Mouse (Mus musculus) megakaryocyte progenitor cell, adult 5-6 weeks (primary cell): ENCODE data around the gene Gpc2. TPM values are rescaled to one million over a fixed set of nuclear protein-coding genes. Genes with fewer than 3 reads are reported as not detected.

Source experiments
- ATAC-seq: replicated peaks from 2 replicates; pipeline ENCODE4 v1.8.0; 2016; ENCODE audit warnings: mild to moderate bottlenecking, moderate TSS enrichment, inconsistent platforms; ENCODE audit not compliant: poor library complexity
- total RNA-seq, 2 experiments: library from RNA; stranded (forward) in 1 of 2; stranded (reverse) in 1 of 2; fragments of 157-497, 149-512 nt in 1 of 2; fragments of 200-1000 nt in 1 of 2; gene quantifications; 2 replicates each; pipeline versions ENCODE4 v1.2.3 to v1.2.4; 2015 to 2017

The Gpc2 gene
- total RNA-seq, 2 experiments from 2014 or later = 2.0 to 3.9 TPM

DNA sequence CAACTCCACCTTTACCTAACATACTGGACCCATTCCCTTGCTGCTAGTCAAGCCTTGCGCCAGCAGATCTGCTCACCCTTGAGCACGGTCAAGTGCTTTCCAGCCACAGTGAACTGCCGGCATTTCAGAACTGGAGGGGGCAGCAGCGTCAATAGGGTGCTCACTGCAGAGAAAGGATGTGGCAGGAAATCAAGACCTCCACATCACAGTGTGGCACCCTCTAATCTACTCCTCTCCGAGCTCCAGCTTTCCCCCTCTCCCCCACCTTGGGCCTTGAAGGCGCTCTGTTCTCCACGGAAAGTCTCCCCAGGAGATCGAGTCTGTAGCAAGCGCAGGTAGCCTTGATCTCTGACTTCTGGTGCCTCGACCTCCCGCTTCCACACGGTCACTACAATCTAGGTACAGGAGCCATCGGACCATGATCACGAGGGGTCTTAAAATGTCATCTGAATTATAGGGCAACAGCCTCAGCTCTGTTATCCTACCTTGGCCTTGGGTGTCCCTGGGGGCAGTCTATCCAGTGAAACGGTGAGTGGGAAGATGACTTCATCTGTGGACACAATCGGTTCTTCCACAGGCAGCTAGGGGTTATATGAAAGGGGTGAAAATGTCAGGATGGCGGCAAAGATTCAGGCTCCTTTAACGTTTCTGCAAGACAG lies 17.1 kb downstream of the Gpc2 start:
- no peak for ATAC-seq

GRCm38 (mm10) chr5:138262001-138262400 lies 17.8 kb downstream of the Gpc2 start:
- ATAC-seq = peak; percentile 6; the same call in 1 of the 2 replicates

- ATAC-seq = peak; percentile 11
Observed at GRCm38 (mm10) chr5:138260834-138261233, 19.0 kb downstream of the Gpc2 start.

DNA sequence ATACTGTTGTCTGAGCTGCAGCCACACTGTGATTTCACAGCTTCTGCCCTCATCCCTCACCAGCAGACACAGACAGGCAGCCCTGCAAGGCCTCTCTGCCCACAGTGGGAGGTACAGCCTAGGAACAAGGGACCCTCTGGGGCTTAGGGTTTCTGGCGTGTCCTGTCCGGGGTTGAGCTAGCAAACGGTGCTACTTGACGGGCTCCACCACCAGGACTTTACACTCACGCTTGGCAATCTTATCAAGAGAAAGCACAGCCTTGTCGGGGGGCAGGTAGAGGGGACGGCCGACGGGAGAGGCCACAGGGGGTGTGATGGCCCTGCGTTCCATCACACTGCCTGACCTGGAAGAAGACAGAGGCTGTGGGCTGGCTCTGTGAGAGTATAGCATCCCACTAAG lies 19.8 kb downstream of the Gpc2 start:
- no peak for ATAC-seq

GRCm38 (mm10) chr5:138258993-138259392 lies 20.8 kb downstream of the Gpc2 start:
- no peak for ATAC-seq

DNA sequence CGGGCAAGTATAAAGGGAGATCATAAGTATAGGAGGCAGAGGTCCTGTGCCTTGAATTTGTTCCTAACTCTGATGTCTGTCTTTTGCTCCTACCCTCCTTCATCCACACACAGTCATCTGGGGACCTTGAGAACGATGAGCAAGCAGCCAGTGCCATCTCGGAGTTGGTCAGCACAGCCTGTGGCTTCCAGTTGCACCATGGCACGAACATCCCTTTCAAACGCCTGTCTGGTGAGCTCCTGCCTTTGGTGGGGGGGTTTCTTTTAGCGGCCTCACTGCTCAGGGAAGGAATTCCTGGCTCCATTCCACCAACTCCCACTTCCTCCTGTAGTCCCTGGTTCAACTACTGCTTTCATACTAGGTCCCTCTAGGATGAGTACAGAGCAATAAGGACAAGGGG lies 21.3 kb downstream of the Gpc2 start:
- no peak for ATAC-seq

DNA sequence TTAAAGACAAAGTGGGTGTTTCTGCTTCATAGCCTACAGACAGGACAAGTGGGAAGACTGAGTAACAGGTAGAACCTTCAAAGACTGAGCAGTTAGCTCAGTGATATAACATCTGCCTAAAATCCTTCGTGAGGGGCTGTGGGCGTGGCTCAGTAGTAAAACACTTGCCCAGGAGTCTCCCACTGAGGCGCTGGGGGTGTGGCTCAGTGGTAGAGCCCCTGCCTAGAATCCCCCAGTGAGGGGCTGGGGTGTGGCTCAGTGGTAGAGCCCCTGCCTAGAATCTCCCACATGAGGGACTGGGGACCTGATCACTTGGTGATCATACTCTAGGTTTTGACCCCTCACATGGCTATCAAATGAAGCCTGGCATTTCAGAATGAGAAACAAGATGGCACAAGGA lies 21.7 kb downstream of the Gpc2 start:
- no peak for ATAC-seq

DNA sequence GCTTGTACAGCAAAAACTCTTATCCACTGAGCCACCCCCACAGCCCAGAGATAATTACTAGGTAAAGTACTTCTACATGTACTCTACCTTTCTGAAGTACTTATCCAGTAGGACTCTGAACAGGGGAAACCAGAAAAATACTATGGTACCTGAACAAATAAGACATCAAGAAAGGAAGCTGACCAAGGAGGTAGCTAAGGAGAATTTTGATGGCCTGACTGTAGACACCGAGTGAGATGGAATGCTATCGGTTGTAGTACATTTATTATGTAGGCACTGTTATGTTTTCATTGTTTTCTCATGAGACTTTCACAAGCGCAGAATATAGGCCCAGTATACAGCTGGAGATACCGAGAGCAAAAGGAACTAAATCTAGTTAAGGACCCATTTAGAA lies 22.2 kb downstream of the Gpc2 start:
- ATAC-seq = no peak

GRCm38 (mm10) chr5:138256966-138257584 lies 22.7 kb downstream of the Gpc2 start:
- peak; percentile 38 for ATAC-seq

GRCm38 (mm10) chr5:138256094-138256467 lies 23.7 kb downstream of the Gpc2 start:
- no peak for ATAC-seq

- ATAC-seq = peak; percentile 78
Observed at GRCm38 (mm10) chr5:138255353-138256093, 24.3 kb downstream of the Gpc2 start, which contains the start of gene Lamtor4. Gene Lamtor4, plus strand, starts transcription at chr5:138255482.

- no peak for ATAC-seq
Observed at GRCm38 (mm10) chr5:138253061-138253460, 26.7 kb downstream of the Gpc2 start.

- ATAC-seq = no peak
Observed at GRCm38 (mm10) chr5:138251144-138251543, 28.7 kb downstream of the Gpc2 start.

DNA sequence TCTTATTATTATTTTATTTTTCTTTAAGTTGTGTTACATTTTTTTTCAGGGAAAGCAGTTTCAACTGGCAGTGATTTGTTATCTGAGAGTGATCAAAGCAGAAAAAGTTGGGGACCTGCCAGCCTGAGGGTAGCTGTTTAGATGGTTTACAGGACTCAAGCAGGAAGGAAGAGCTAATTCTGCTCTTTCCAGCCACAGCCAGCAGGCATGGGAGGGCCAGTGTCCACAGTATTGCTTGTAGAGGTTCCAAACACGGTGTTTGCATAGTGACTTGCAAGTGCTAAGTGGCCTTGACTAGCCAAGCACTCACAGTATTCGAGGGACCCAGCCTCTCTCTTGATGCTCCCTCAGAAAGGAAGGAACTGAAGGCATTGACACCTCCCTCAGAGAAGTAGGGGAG lies 38.3 kb downstream of the Gpc2 start:
- ATAC-seq = no peak

- no peak for ATAC-seq
Observed at GRCm38 (mm10) chr5:138234224-138234623, 45.6 kb downstream of the Gpc2 start.

- ATAC-seq = no peak
Observed at GRCm38 (mm10) chr5:138233778-138234177, 46.0 kb downstream of the Gpc2 start.

GRCm38 (mm10) chr5:138229511-138229910 lies 50.3 kb downstream of the Gpc2 start:
- ATAC-seq = peak; percentile 23; the same call in 1 of the 2 replicates

- ATAC-seq = peak; percentile 60
Observed at GRCm38 (mm10) chr5:138228026-138228425, 51.8 kb downstream of the Gpc2 start.

GRCm38 (mm10) chr5:138227367-138227766 lies 52.4 kb downstream of the Gpc2 start:
- ATAC-seq = peak; percentile 86

DNA sequence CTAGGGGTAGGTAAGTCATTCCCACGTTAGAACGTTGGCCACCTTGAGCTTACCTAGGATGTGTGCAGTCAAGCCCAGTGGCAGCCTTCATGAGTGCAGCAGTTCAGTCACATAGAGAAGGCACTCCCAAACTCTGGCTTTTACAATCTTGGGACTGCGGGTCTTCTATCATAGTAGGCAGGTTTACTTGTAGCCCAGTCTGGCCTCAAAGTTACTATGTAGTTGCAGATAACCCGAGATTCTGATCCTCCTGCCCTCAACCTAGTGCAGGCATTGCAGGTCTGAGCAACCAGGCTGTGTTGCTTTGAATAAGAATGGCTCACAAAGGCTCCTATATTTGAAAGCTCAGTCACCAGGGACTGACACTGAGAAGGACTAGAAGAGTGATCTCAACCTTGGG lies 53.3 kb downstream of the Gpc2 start:
- ATAC-seq = peak; percentile 32; the same call in 1 of the 2 replicates

DNA sequence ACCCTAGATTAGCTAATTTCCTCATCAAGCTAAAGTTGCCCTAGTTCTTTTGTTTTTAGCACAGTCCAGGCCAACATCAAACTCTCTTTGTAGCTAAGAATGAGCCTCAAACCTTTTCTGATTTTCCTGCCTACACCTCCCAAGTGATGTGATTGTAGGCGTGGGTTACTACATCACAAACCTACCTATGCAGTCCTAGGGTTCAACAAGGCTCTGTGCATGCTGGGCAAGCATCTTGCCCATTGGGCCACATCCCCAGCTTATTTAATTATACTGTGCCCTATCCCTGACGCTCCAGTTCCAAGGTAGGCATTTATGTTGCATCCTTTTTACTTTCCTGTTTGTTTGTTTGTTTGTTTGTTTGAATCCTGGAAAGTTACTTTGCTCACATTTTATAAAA lies 54.1 kb downstream of the Gpc2 start, which contains the start of gene Nxpe5:
Gene Nxpe5, plus strand, starts transcription at position 199 of the 400 bp plus-strand sequence.
- no peak for ATAC-seq
